ENCODE assay signal across 8 mouse cellular contexts in the genomic region with DNA sequence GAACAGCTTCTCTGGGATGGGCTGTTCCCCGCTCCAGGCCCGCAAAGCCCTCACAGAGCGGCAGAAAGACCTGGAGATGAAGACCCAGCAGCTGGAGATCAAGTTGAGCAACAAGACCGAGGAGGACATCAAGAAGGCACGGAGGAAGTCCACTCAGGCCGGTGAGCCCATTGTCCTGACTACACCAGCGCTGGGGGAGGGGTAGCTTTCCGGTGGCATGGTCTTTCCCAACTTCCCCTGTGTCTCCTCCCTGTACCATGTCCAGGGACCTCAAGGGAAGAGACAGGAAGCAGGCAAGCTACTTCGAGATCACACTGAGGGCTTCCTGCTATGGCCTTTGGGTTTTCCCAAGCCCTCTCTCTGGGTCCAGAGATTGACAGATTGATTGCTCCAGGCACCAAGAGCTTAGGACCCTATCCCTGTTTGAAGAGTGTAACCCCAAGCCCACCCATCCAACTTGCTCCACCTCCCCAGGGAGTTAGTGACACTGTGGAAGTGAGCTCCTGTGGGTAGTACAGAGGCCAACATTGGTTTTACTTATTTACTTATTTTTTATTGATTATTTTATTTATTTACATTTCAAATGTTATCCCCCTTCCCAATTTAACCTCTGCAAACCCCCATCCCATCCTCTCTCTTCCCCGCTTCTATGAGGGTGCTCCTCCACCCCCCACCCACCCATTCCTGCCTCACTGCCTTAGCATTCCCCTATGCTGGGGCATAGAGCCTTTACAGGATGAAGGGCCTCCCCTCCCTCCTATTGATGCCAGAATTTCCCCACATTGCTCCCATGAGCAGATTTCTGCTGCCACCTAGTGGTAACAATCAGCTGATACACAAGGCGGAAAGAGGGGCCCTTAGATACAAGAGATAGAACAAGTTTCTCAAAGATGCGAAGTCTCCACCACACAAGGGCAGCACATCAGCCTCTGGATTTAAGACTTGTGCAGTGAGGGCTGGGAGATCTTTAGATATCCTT. TPM values are rescaled to one million over a fixed set of nuclear protein-coding genes. Genes with fewer than 3 reads are reported as not detected.
DNase-seq lines count a peak whose midpoint lies in the region; ATAC-seq and TF ChIP-seq lines count a peak whose summit lies in the region.

No protein-coding gene starts in this region.

- no peak for ATAC-seq in heart, embryonic 11.5 days (replicated peaks; ENCODE audit: insufficient number of reproducible peaks, low FRiP score, low TSS enrichment)
- ATAC-seq in heart, embryonic 14.5 days (ENCODE audit: insufficient number of reproducible peaks, insufficient read depth, low FRiP score, low read depth) = peak; percentile 36
- peak; percentile 62; the same call in 1 of the 2 replicates for ATAC-seq in midbrain, embryonic 11.5 days (ENCODE audit: low FRiP score)

- H3K36me3 ChIP-seq in heart, adult 2 months (ENCODE audit: control insufficient read depth, insufficient read depth, low read length) = no peaks in the 10 kb centered on the region
- no peaks in the 10 kb centered on the region for H3K36me3 ChIP-seq in heart, embryonic 11.5 days (ENCODE audit: control insufficient read depth, insufficient read depth, low read length)
- no peaks in the 10 kb centered on the region for H3K36me3 ChIP-seq in ES-E14 (ENCODE audit: control insufficient read depth, insufficient read depth, low read length, poor library complexity, severe bottlenecking)
- 0 out of 2 replicates have a peak, but pooled peaks cover 3% of the 10 kb centered on the region for H3K36me3 ChIP-seq in heart, embryonic 14.5 days (ENCODE audit: control insufficient read depth, insufficient read depth, low read length)
- no peaks in the 10 kb centered on the region for H3K36me3 ChIP-seq in midbrain, embryonic 11.5 days (ENCODE audit: control insufficient read depth, insufficient read depth, low read length)

- H3K79me2 ChIP-seq in heart, adult 2 months (replicated peaks; ENCODE audit: control insufficient read depth, insufficient read depth, low read length) = no peaks in the 10 kb centered on the region

- no peak overlapping the region for H3K27ac ChIP-seq in heart, adult 2 months
- no peak overlapping the region for H3K27ac ChIP-seq in heart, embryonic 11.5 days (ENCODE audit: low read depth, low read length)
- no peak overlapping the region for H3K27ac ChIP-seq in ES-E14 (ENCODE audit: insufficient read depth, low read depth, low read length, poor library complexity, severe bottlenecking)
- H3K27ac ChIP-seq in heart, embryonic 14.5 days (replicated peaks in 1 of 2; ENCODE audit: control insufficient read depth in 1 of 2, insufficient read depth in 1 of 2, low read depth in 2 of 2, low read length in 2 of 2) = no peak overlapping the region
- no peak overlapping the region for H3K27ac ChIP-seq in midbrain, embryonic 11.5 days (ENCODE audit: low read depth, low read length)

- no peak overlapping the region for H3K4me3 ChIP-seq in heart, adult 2 months
- no peak overlapping the region for H3K4me3 ChIP-seq in heart, embryonic 11.5 days (ENCODE audit: low read depth, low read length)
- no peak overlapping the region for H3K4me3 ChIP-seq in ES-E14 (ENCODE audit: insufficient read depth in 1 of 2, low read depth in 1 of 2, low read length in 2 of 2, poor library complexity in 1 of 2, severe bottlenecking in 1 of 2)
- no peak overlapping the region for H3K4me3 ChIP-seq in heart, embryonic 14.5 days (ENCODE audit: control insufficient read depth in 1 of 2, insufficient read depth in 1 of 2, low read depth in 1 of 2, low read length in 2 of 2)
- H3K4me3 ChIP-seq in midbrain, embryonic 11.5 days (ENCODE audit: low read depth, low read length) = no peak overlapping the region

- TF ChIP-seq POLR2A in heart, adult 2 months (IDR thresholded peaks at IDR 0.05; ENCODE audit: insufficient read depth, low read depth, low read length) = no peak

- H3K4me1 ChIP-seq in heart, adult 2 months (ENCODE audit: control insufficient read depth, insufficient read depth, low read length) = peaks cover 1% of the 10 kb centered on the region; the same call in 1 of the 2 replicates
- peaks cover 15% of the 10 kb centered on the region for H3K4me1 ChIP-seq in heart, embryonic 11.5 days (ENCODE audit: control insufficient read depth, insufficient read depth, low read length)
- no peaks in the 10 kb centered on the region for H3K4me1 ChIP-seq in ES-E14 (ENCODE audit: control insufficient read depth in 2 of 2, insufficient read depth in 2 of 2, low read length in 2 of 2, poor library complexity in 1 of 2)
- peaks cover 12 to 16% of the 10 kb centered on the region in 2 experiments for H3K4me1 ChIP-seq in heart, embryonic 14.5 days (ENCODE audit: control insufficient read depth in 2 of 2, insufficient read depth in 2 of 2, low read length in 2 of 2)
- no peaks in the 10 kb centered on the region for H3K4me1 ChIP-seq in midbrain, embryonic 11.5 days (ENCODE audit: control insufficient read depth, insufficient read depth, low read length)

- H3K4me2 ChIP-seq in heart, embryonic 11.5 days = no peak overlapping the region
- no peak overlapping the region for H3K4me2 ChIP-seq in heart, embryonic 14.5 days (ENCODE audit: low read length)
- no peak overlapping the region for H3K4me2 ChIP-seq in midbrain, embryonic 11.5 days

- no peaks in the 10 kb centered on the region for H3K27me3 ChIP-seq in heart, adult 2 months (ENCODE audit: control insufficient read depth, insufficient read depth, low read length)
- H3K27me3 ChIP-seq in heart, embryonic 11.5 days (ENCODE audit: control insufficient read depth, insufficient read depth, low read length) = no peaks in the 10 kb centered on the region
- H3K27me3 ChIP-seq in heart, embryonic 14.5 days (ENCODE audit: control insufficient read depth, insufficient read depth, low read length) = no peaks in the 10 kb centered on the region
- H3K27me3 ChIP-seq in midbrain, embryonic 11.5 days (ENCODE audit: control insufficient read depth, insufficient read depth, low read length) = no peaks in the 10 kb centered on the region

- no peaks in the 10 kb centered on the region for H3K9me3 ChIP-seq in heart, embryonic 11.5 days (replicated peaks; ENCODE audit: control insufficient read depth, low read length)
- H3K9me3 ChIP-seq in ES-E14 (ENCODE audit: control insufficient read depth, insufficient read depth, low read depth, low read length) = no peaks in the 10 kb centered on the region
- H3K9me3 ChIP-seq in heart, embryonic 14.5 days (ENCODE audit: control insufficient read depth, low read length) = no peaks in the 10 kb centered on the region
- H3K9me3 ChIP-seq in midbrain, embryonic 11.5 days (ENCODE audit: control insufficient read depth, low read length) = no peaks in the 10 kb centered on the region

- WGBS in heart, adult 2 months = 41% methylated on average over 12 of the region's 12 CpGs
- 53% methylated on average over 12 of the region's 12 CpGs for WGBS in heart, embryonic 11.5 days (ENCODE audit: insufficient replicate concordance)
- 55% methylated on average over 12 of the region's 12 CpGs for WGBS in heart, embryonic 14.5 days
- 68% methylated on average over 12 of the region's 12 CpGs for WGBS in midbrain, embryonic 11.5 days

- intact Hi-C loops in heart, adult 2 months (cut with DNase I) = loop anchor here (1.0 to 5.0 kb wide), 3 partner anchors 19 to 564 kb away; no protein-coding TSS in a partner anchor

- H3K9ac ChIP-seq in heart, adult 2 months (ENCODE audit: low read depth, low read length) = no peak overlapping the region
- no peak overlapping the region for H3K9ac ChIP-seq in heart, embryonic 11.5 days (ENCODE audit: low read depth, low read length)
- no peak overlapping the region for H3K9ac ChIP-seq in ES-E14 (ENCODE audit: insufficient read depth, low read depth, low read length, poor library complexity, severe bottlenecking)
- H3K9ac ChIP-seq in heart, embryonic 14.5 days (ENCODE audit: low read length) = no peak overlapping the region
- H3K9ac ChIP-seq in midbrain, embryonic 11.5 days (ENCODE audit: low read length) = no peak overlapping the region

- TF ChIP-seq CTCF in heart, adult 2 months (IDR thresholded peaks at IDR 0.05) = peak; percentile 79

- TF ChIP-seq EP300 in heart, adult 2 months (IDR thresholded peaks at IDR 0.05; ENCODE audit: insufficient read depth, low read depth, low read length) = peak; percentile 83; the same call in 1 of the 2 replicates

- in situ Hi-C loops in ES-E14 (cut with MboI; ENCODE audit: low sequenced_read_pairs in 2 of 2, unreplicated experiment in 2 of 2) = no loop called here

- peak; percentile 34 to 46 for DNase-seq in heart, adult 2 months
- DNase-seq in ES-E14 (ENCODE audit: low read depth, low spot score) = peak; percentile 60
- peak; percentile 84 to 91 for DNase-seq in cerebellum, postnatal 10 days
- DNase-seq in layer of hippocampus, adult 9-10 months (ENCODE audit: low spot score) = peak; percentile 54
- peak; percentile 96 for DNase-seq in midbrain, embryonic 11.5 days (ENCODE audit: low spot score, missing footprints)
- DNase-seq in thymus, postnatal 0 days (ENCODE audit: low spot score) = peak; percentile 53

TF ChIP-seq in ES-E14, 5 proteins besides CTCF, POLR2A, EP300 and RAD21:
- TF ChIP-seq ZC3H11A (IDR thresholded peaks at IDR 0.05; ENCODE audit: borderline replicate concordance, low read depth, low read length) (peak; percentile 61; the same call in 1 of the 2 replicates), MAFK (IDR thresholded peaks at IDR 0.05; ENCODE audit: insufficient read depth, low read depth, low read length) (no peak)
TF ChIP-seq in ES-E14: peak in this region for 1.

RNA-seq across cellular contexts. Expression of a gene that starts 19.3 kb away (rescaled TPM):
- not detected for total RNA-seq in heart, adult 2 months (2021)
- not detected in 2 replicates for polyA plus RNA-seq in heart, adult 2 months (2012; rRNA removed)
- not detected in 2 replicates for polyA plus RNA-seq in heart, embryonic 11.5 days (2014; fragmentation: Nextera tagmentation; extraction: Ambion mirVana)
- total RNA-seq in ES-E14 (2012; rRNA removed) = not detected in 2 replicates
- polyA plus RNA-seq in heart, embryonic 14.5 days (2014; fragmentation: Nextera tagmentation; extraction: Ambion mirVana) = not detected in 2 replicates
- not detected in 2 replicates for polyA plus RNA-seq in midbrain, embryonic 11.5 days (2014; fragmentation: Nextera tagmentation; extraction: Ambion mirVana)
- 0.45 and 0.74 TPM in 2 replicates for polyA plus RNA-seq in thymus, postnatal 0 days (2015; fragmentation: Nextera tagmentation; extraction: Ambion mirVana)

Comparison
In these comparisons a context has a peak if more than half of its experiments do, and no peak if none do; other contexts are left out.
1. DNase-seq: peak in every context shown above with its lines; median percentile 96 in midbrain, embryonic 11.5 days; 88 in cerebellum, postnatal 10 days; 60 in ES-E14; 54 in layer of hippocampus, adult 9-10 months; 53 in thymus, postnatal 0 days; 40 in heart, adult 2 months.